Mouse (Mus musculus): Measurements from ENCODE around the gene Zfp831.

- TF ChIP-seq EP300 (IDR thresholded peaks at IDR 0.05; ENCODE audit: low read length), result no peak
- TF ChIP-seq USF2 (conservative IDR thresholded peaks at IDR 0.05; ENCODE audit: low read depth, low read length), result no peak
- TF ChIP-seq SIN3A (IDR thresholded peaks at IDR 0.05; ENCODE audit: low read length), result no peak
- TF ChIP-seq POLR2A (IDR thresholded peaks at IDR 0.05; ENCODE audit: low read depth, low read length), result no peak
- no peak for TF ChIP-seq E2F4 (IDR thresholded peaks at IDR 0.05; ENCODE audit: insufficient replicate concordance, low read depth, low read length)
- TF ChIP-seq CTCF (conservative IDR thresholded peaks at IDR 0.05 in 1 of 2, IDR thresholded peaks at IDR 0.05 in 1 of 2; ENCODE audit: low read depth in 2 of 2, low read length in 2 of 2), result no peak
- TF ChIP-seq MYC (IDR thresholded peaks at IDR 0.05; ENCODE audit: low read depth, low read length), result no peak
- no peak for TF ChIP-seq POLR2AphosphoS2 (IDR thresholded peaks at IDR 0.05; ENCODE audit: low read depth, low read length)
- no peak for TF ChIP-seq HCFC1 (IDR thresholded peaks at IDR 0.05; ENCODE audit: low read depth, low read length)
- TF ChIP-seq MEF2A (IDR thresholded peaks at IDR 0.05; ENCODE audit: borderline replicate concordance, low read depth, low read length), result no peak
Observed at GRCm38 (mm10) chr2:174662593-174662992, 19.3 kb downstream of the Zfp831 start.
